Mouse (Mus musculus): ENCODE measurements at regions not wholly inside any gene's neighbourhood (a gene's known extent, or its start where the extent isn't known, plus 50 kb on each side); places are given as distances from the start of the nearest gene placed in this dataset.

GRCm38 (mm10) chr1:88949911-88950310 lies 120.3 kb upstream of the Sh3bp4 start:
- no peak for ATAC-seq (replicated peaks; ENCODE audit: low read depth, poor library complexity, severe bottlenecking)

- no peak for ATAC-seq (replicated peaks; ENCODE audit: low read depth, poor library complexity, severe bottlenecking)
Observed at GRCm38 (mm10) chr1:88953516-88953915, 116.7 kb upstream of the Sh3bp4 start.

GRCm38 (mm10) chr1:88954784-88955183 lies 115.4 kb upstream of the Sh3bp4 start:
- no peak for ATAC-seq (replicated peaks; ENCODE audit: low read depth, poor library complexity, severe bottlenecking)

DNA sequence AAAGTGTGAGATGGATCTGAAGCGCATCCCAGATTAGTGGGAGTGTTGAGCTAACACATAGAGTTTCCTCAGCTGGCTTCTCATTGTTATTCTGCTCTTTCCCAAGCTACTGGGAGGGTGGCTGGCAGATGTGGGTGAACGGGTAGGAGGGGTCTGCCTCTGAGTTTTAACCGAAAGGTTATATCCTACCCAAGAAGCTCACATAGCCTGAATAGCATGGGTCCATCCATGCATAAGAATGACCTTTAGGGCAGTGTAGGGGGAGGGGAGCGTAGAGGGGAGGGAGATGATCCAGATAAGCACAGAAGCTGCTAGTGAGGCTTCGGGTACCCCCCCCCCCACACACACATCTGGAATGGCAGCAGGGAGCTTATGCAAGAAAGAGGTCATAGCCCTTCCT lies 113.2 kb upstream of the Sh3bp4 start:
- no peak for ATAC-seq (replicated peaks; ENCODE audit: low read depth, poor library complexity, severe bottlenecking)

DNA sequence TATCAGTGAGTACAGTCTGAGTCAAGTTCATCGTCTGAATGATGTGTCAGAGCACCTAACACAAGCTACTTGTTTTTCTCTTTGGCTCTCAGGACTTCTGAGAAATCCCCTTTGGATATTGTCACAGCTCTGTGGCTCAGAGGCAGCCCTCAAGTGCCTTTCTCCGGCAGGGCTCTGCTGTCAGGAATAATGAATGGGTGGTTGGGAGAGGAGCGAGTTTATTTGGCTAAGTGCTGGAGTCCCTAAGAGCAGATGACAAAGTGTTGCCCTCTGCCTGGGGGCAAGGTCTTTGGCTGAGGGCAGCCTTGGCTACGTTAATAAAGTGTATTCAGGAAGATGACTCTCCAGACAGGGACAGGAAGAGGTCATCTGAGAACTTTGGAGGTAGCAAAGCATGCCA lies 110.5 kb upstream of the Sh3bp4 start:
- ATAC-seq (replicated peaks; ENCODE audit: low read depth, poor library complexity, severe bottlenecking), result no peak

DNA sequence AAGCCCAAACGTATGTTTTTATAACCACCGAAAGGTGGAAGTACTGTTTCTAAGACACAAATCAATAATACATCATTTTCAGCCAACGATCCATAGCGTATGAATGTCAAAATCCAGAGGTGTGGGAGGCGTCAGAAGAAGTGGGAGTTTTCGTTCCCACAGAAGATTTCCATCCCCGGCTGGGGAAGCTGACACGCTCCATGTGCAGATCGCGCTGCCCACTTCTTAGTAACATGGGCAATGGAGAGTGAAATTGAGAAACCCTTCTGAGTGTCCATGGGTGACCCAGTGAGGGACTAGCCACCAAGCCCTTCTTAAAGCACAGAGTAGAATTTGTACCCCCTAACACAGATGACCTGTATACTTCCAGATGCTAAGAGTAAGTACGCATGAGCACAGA lies 110.1 kb upstream of the Sh3bp4 start:
- ATAC-seq (replicated peaks; ENCODE audit: low read depth, poor library complexity, severe bottlenecking), result no peak

GRCm38 (mm10) chr1:88964045-88964747 lies 106.0 kb upstream of the Sh3bp4 start:
- no peak for ATAC-seq (replicated peaks; ENCODE audit: low read depth, poor library complexity, severe bottlenecking)

DNA sequence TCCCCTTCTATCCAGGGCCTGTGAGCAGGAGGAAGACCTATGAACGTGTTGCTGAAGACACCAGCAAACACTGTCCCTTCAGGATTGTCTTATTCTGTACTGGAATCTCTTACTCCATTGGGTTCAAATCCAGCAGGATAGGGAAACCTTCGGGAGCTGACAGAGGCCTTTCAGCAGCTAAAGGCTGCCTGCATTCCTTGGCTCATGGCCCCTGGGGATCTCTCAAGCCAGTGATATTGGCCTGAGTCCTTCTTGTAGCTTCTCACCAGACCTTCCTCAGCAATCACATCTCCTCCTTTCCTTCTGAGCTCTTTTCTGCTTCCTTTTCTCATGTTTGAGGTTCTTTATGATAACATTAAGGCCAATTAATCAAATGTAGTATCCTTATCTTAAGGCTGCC lies 103.8 kb upstream of the Sh3bp4 start:
- ATAC-seq (replicated peaks; ENCODE audit: low read depth, poor library complexity, severe bottlenecking), result no peak

DNA sequence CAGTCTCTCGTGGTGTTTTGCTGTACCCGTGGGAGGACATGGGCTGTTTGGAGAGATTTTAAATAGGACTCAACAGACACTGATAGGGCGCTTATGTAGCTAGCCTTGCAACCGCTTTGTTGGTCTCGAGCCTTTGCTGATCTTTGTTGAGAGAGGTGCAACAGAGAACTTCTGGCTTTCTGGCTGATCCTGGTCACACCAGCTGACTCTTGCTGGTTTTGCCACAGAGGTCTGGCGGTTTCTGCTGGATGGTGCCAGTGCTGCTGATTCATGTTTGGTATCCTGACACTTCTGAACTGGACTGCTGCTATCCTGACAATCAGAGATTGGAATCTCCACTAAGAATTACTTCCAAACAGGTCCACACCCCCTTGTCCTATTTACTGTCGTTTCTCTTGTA lies 102.1 kb upstream of the Sh3bp4 start:
- ATAC-seq (replicated peaks; ENCODE audit: low read depth, poor library complexity, severe bottlenecking), result no peak

- ATAC-seq (replicated peaks; ENCODE audit: low read depth, poor library complexity, severe bottlenecking), result no peak
Observed at GRCm38 (mm10) chr1:88969016-88969415, 101.2 kb upstream of the Sh3bp4 start.

DNA sequence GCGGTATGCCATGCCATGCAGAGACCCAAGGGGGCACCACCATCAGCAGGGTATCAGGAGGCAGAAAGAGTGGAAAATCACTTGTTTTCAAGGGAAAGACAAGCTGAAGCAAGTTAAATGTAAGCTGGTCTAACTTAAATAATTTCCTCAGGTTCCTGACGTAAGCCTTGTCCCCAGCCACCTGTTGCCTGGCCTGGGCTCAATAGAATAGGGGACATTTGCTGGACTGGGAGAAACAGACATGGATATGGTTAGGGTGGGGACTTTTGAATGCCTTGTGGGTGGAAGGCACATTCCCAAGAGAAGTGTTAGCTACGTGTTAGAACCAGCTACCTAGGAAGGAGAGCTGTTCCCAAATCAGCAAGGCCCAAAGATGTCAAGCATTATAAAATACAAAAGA lies 100.6 kb upstream of the Sh3bp4 start:
- no peak for ATAC-seq (replicated peaks; ENCODE audit: low read depth, poor library complexity, severe bottlenecking)

DNA sequence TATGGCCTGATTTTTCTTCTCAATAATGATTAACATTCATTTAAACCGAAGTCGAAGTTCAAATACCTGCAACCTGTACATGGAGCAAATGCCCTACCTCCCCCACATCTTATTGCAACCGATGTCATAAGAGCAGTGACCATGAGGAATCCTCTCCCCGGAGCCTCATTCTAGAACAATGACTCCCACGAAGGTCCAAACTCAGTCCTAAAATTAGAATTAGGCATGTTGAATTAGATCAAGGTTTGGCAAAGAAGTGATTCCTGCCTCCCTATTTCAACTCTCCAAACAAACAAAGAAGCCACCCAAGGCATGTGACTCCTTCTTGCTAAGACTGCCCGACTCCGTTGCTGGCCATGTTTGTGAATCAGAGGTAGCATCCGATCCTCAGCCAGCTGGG lies 94.1 kb upstream of the Sh3bp4 start:
- no peak for ATAC-seq (replicated peaks; ENCODE audit: low read depth, poor library complexity, severe bottlenecking)

DNA sequence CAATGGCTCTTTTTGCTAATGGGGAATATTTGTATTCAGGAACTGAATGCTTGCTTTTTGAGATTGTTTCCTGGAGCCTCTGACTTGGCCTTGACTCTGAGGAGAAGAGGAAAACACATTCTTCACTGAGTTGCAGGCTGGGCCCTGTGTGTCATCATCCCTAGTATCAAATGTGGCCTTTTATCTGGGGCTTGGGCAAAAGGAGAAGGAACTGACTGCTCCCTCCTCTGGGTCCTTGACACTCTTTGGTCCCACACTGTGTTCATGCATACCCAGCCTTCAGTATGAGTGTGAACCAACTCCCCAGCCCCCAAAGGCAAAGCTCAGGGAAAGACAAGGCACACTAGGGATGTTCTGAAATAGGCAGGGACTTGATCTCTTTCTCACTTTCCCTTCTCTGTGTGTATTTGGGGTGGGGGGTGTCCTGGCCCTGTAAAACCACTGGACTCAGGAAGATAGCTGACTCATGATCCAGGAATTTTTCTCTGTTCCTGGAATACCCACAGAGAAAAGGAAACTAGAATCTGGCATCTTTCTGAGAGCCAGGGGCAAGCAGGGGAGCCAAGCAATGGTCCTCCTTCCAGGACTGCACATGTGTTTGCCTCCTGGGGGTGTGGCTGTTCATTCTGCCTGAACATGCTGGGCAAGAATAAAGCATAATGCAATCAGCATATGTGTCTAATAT lies 82.1 kb upstream of the Sh3bp4 start:
- no peak for ATAC-seq (replicated peaks; ENCODE audit: low read depth, poor library complexity, severe bottlenecking)

DNA sequence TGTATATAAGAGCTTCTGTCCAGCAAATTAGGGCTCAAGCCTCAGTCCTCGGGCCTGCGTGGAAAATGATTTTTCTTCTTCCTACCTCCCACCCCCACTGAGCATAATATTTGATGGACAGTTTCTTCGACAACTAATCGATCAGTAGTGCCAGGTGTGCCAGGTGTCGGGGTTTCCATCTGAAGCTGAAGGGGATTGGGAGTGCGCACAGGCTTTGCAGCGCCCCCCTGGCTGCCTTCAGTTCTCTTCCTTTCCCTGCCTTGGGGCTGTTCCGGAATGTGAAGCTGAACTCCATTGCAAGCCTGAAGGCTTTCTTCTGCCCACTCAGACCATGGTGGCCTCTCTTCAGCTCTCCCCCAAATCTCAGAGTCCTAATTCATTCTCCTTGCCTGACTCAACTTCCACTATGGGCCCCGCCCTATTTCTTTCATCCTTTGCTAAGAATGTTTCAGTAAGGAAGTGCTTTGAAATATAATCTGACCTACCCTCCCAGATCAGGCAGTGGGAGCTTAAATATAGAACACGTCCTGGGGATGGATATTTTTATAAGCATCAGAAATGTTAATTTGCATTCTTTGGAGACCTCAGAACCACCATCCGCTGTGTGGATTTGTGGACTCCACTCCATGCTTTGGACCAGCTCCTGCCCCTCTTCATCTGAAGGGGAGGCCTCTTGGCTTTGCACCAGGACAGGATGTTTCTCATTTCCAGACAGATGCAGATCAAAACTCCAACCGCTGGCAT lies 75.5 kb upstream of the Sh3bp4 start:
- ATAC-seq (replicated peaks; ENCODE audit: low read depth, poor library complexity, severe bottlenecking), result no peak

DNA sequence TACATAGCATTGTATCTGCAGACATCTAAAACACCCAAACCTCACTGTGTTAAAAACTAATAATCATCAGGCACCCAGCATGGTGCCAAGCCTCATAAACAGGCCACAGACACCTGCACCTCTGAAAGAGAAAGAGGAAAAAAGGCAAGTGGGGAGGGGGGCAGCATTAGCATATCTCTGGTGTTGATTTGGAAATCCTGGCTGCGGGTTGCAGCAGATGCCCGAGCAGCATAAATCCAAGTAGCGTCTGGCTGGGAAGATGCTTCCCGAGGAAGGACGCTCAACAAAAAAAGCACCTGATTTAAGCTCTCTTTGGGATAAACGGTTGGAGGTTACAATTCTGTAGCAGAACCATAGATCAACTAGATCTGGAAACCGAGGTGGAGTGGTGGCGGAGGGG lies 74.3 kb upstream of the Sh3bp4 start:
- ATAC-seq (replicated peaks; ENCODE audit: low read depth, poor library complexity, severe bottlenecking), result no peak

GRCm38 (mm10) chr1:88996657-88997056 lies 73.6 kb upstream of the Sh3bp4 start:
- no peak for ATAC-seq (replicated peaks; ENCODE audit: low read depth, poor library complexity, severe bottlenecking)

DNA sequence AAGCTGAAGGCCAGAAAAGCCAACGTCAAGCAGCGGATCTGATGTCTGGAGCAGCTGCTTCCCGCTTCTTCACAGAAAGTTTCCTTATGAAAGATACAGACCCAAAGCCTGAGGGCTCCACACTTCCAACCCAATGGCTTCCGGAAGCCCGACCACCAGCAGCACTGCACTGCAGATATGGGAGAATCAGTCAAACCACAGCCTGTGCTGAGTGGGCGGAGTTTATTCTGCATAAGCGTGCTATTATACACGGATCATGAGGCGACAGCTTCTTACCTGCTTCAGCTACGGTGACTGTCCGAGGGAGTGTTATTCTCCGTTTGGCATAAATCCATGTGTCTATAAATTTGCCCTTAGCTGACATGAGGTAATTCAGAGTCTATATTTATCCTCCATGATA lies 72.4 kb upstream of the Sh3bp4 start:
- peak; percentile 83 for ATAC-seq (replicated peaks; ENCODE audit: low read depth, poor library complexity, severe bottlenecking)

DNA sequence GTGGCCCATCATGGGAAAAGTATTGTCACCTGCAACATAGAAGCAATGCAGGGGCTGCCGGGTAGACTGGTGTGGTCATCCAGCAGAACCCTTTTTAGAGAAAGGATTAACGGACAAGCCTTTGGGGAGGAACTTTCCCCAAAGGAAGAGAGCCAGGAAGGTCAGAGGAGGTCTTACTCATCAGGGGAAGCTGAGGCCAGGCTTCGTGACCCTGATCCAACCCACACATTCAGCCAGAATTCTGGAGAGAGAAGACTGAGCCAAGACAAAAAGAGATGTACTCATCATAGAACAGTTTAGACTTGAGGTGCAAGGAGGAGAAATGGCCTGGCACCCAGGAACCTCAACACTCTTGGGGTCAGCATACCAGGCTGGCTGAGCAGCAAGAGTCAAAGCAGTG lies 67.9 kb upstream of the Sh3bp4 start:
- ATAC-seq (replicated peaks; ENCODE audit: low read depth, poor library complexity, severe bottlenecking), result no peak

- ATAC-seq (replicated peaks; ENCODE audit: low read depth, poor library complexity, severe bottlenecking), result no peak
Observed at GRCm38 (mm10) chr1:89003752-89004151, 66.5 kb upstream of the Sh3bp4 start.

- ATAC-seq (replicated peaks; ENCODE audit: low read depth, poor library complexity, severe bottlenecking), result no peak
Observed at GRCm38 (mm10) chr1:89007476-89007875, 62.7 kb upstream of the Sh3bp4 start.

DNA sequence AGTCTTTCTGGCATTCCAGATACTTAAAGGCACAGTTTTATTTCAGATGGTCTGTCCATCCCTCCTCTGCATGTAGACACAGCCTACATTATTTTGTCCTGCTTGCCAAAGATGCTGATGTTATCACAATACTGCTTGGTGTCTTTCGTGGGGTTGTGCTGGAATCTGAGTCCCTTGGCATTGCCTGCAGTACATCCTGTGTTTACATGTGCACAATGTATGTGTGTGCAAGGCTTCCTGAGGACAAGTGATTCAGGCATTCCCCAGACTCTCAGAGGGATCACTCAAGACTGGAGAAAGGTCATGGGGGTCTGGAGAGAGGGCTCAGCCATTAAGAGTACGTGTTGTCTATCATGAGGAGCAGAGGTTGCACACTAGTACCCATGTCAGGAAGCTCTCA lies 60.0 kb upstream of the Sh3bp4 start:
- no peak for ATAC-seq (replicated peaks; ENCODE audit: low read depth, poor library complexity, severe bottlenecking)
